Mouse (Mus musculus): ENCODE results near the gene Mecom. TPM values are rescaled to one million over a fixed set of nuclear protein-coding genes. Genes with fewer than 3 reads are reported as not detected.
A peak's percentile ranks its signal among the peaks of the same experiment; 100 is the strongest.

The Mecom gene
- total RNA-seq, 1 experiment = 2.3 TPM

- no peaks in the 10 kb centered on the region for H3K9me3 ChIP-seq (ENCODE audit: control insufficient read depth, insufficient read depth, low read depth, low read length)
- no peak overlapping the region for H3K27ac ChIP-seq (ENCODE audit: insufficient read depth, low read depth, low read length, poor library complexity, severe bottlenecking)
- no peaks in the 10 kb centered on the region; a peak in 1 of 4 replicates for H3K4me1 ChIP-seq (ENCODE audit: control insufficient read depth in 2 of 2, insufficient read depth in 2 of 2, low read length in 2 of 2, poor library complexity in 1 of 2)
These were observed 40.1 kb downstream of the Mecom start for GRCm38 (mm10) chr3:30507576-30508295.

GRCm38 (mm10) chr3:30507028-30507575, 40.7 kb downstream of the Mecom start:
- DNase-seq (ENCODE audit: low read depth, low spot score) = no peak
- TF ChIP-seq HCFC1 (IDR thresholded peaks at IDR 0.05; ENCODE audit: borderline replicate concordance, insufficient read depth, low read length) (no peak), ZC3H11A (IDR thresholded peaks at IDR 0.05; ENCODE audit: borderline replicate concordance, low read depth, low read length) (no peak)
- no peaks in the 10 kb centered on the region; a peak in 1 of 4 replicates for H3K4me1 ChIP-seq (ENCODE audit: control insufficient read depth in 2 of 2, insufficient read depth in 2 of 2, low read length in 2 of 2, poor library complexity in 1 of 2)
- peak overlapping the region; percentile 70 to 85; a peak in 3 of 4 replicates for H3K4me3 ChIP-seq (ENCODE audit: insufficient read depth in 1 of 2, low read depth in 1 of 2, low read length in 2 of 2, poor library complexity in 1 of 2, severe bottlenecking in 1 of 2)
- in situ Hi-C loops (cut with MboI; ENCODE audit: low sequenced_read_pairs in 2 of 2, unreplicated experiment in 2 of 2) = loop anchor here (10.0 to 25.0 kb wide), 2 partner anchors 492 to 495 kb away; no protein-coding TSS in a partner anchor
- no peak overlapping the region for H3K27ac ChIP-seq (ENCODE audit: insufficient read depth, low read depth, low read length, poor library complexity, severe bottlenecking)
- H3K9ac ChIP-seq (ENCODE audit: insufficient read depth, low read depth, low read length, poor library complexity, severe bottlenecking) = no peak overlapping the region
- no peaks in the 10 kb centered on the region for H3K36me3 ChIP-seq (ENCODE audit: control insufficient read depth, insufficient read depth, low read length, poor library complexity, severe bottlenecking)
- no peaks in the 10 kb centered on the region for H3K9me3 ChIP-seq (ENCODE audit: control insufficient read depth, insufficient read depth, low read depth, low read length)

More at GRCm38 (mm10) chr3:30507576-30508295, 40.1 kb downstream of the Mecom start:
- H3K4me3 ChIP-seq (ENCODE audit: insufficient read depth in 1 of 2, low read depth in 1 of 2, low read length in 2 of 2, poor library complexity in 1 of 2, severe bottlenecking in 1 of 2) = peak overlapping the region; percentile 70 to 85
- H3K9ac ChIP-seq (ENCODE audit: insufficient read depth, low read depth, low read length, poor library complexity, severe bottlenecking) = peak overlapping the region; percentile 53; the same call in 1 of the 2 replicates
- no peaks in the 10 kb centered on the region for H3K36me3 ChIP-seq (ENCODE audit: control insufficient read depth, insufficient read depth, low read length, poor library complexity, severe bottlenecking)
- TF ChIP-seq ZNF384 (IDR thresholded peaks at IDR 0.05; ENCODE audit: low read depth, low read length) (no peak), HCFC1 (IDR thresholded peaks at IDR 0.05; ENCODE audit: borderline replicate concordance, insufficient read depth, low read length) (no peak), MAFK (IDR thresholded peaks at IDR 0.05; ENCODE audit: insufficient read depth, low read depth, low read length) (no peak), CHD2 (IDR thresholded peaks at IDR 0.05; ENCODE audit: low read depth, low read length) (no peak), ZC3H11A (IDR thresholded peaks at IDR 0.05; ENCODE audit: borderline replicate concordance, low read depth, low read length) (no peak)
- no peak for DNase-seq (ENCODE audit: low read depth, low spot score)
- in situ Hi-C loops (cut with MboI; ENCODE audit: low sequenced_read_pairs in 2 of 2, unreplicated experiment in 2 of 2) = loop anchor here (10.0 to 25.0 kb wide), 2 partner anchors 493 to 495 kb away; no protein-coding TSS in a partner anchor

GRCm38 (mm10) chr3:30506329-30507027, 41.3 kb downstream of the Mecom start:
- H3K4me3 ChIP-seq (ENCODE audit: insufficient read depth in 1 of 2, low read depth in 1 of 2, low read length in 2 of 2, poor library complexity in 1 of 2, severe bottlenecking in 1 of 2) = peak overlapping the region in 1 of 2 experiments; percentile 4; a peak in 1 of 4 replicates
- TF ChIP-seq CHD2 (IDR thresholded peaks at IDR 0.05; ENCODE audit: low read depth, low read length) (no peak), ZC3H11A (IDR thresholded peaks at IDR 0.05; ENCODE audit: borderline replicate concordance, low read depth, low read length) (no peak), ZNF384 (IDR thresholded peaks at IDR 0.05; ENCODE audit: low read depth, low read length) (no peak), HCFC1 (IDR thresholded peaks at IDR 0.05; ENCODE audit: borderline replicate concordance, insufficient read depth, low read length) (no peak), MAFK (IDR thresholded peaks at IDR 0.05; ENCODE audit: insufficient read depth, low read depth, low read length) (no peak)
- in situ Hi-C loops (cut with MboI; ENCODE audit: low sequenced_read_pairs in 2 of 2, unreplicated experiment in 2 of 2) = loop anchor here (10.0 to 25.0 kb wide), 2 partner anchors 492 to 494 kb away; no protein-coding TSS in a partner anchor
- no peak for DNase-seq (ENCODE audit: low read depth, low spot score)
- H3K27ac ChIP-seq (ENCODE audit: insufficient read depth, low read depth, low read length, poor library complexity, severe bottlenecking) = no peak overlapping the region
- H3K9me3 ChIP-seq (ENCODE audit: control insufficient read depth, insufficient read depth, low read depth, low read length) = no peaks in the 10 kb centered on the region
- no peak overlapping the region for H3K9ac ChIP-seq (ENCODE audit: insufficient read depth, low read depth, low read length, poor library complexity, severe bottlenecking)
- no peaks in the 10 kb centered on the region; a peak in 1 of 4 replicates for H3K4me1 ChIP-seq (ENCODE audit: control insufficient read depth in 2 of 2, insufficient read depth in 2 of 2, low read length in 2 of 2, poor library complexity in 1 of 2)
- no peaks in the 10 kb centered on the region for H3K36me3 ChIP-seq (ENCODE audit: control insufficient read depth, insufficient read depth, low read length, poor library complexity, severe bottlenecking)

GRCm38 (mm10) chr3:30505741-30506251, 42.0 kb downstream of the Mecom start:
- no peaks in the 10 kb centered on the region; a peak in 1 of 4 replicates for H3K4me1 ChIP-seq (ENCODE audit: control insufficient read depth in 2 of 2, insufficient read depth in 2 of 2, low read length in 2 of 2, poor library complexity in 1 of 2)
- no peak overlapping the region for H3K27ac ChIP-seq (ENCODE audit: insufficient read depth, low read depth, low read length, poor library complexity, severe bottlenecking)
- H3K4me3 ChIP-seq (ENCODE audit: insufficient read depth in 1 of 2, low read depth in 1 of 2, low read length in 2 of 2, poor library complexity in 1 of 2, severe bottlenecking in 1 of 2) = no peak overlapping the region
- DNase-seq (ENCODE audit: low read depth, low spot score) = no peak
- H3K36me3 ChIP-seq (ENCODE audit: control insufficient read depth, insufficient read depth, low read length, poor library complexity, severe bottlenecking) = no peaks in the 10 kb centered on the region
- H3K9me3 ChIP-seq (ENCODE audit: control insufficient read depth, insufficient read depth, low read depth, low read length) = no peaks in the 10 kb centered on the region
- in situ Hi-C loops (cut with MboI; ENCODE audit: low sequenced_read_pairs in 2 of 2, unreplicated experiment in 2 of 2) = loop anchor here (10.0 to 25.0 kb wide), 2 partner anchors 491 to 493 kb away; no protein-coding TSS in a partner anchor
- no peak for TF ChIP-seq MAFK (IDR thresholded peaks at IDR 0.05; ENCODE audit: insufficient read depth, low read depth, low read length)
- no peak for TF ChIP-seq ZC3H11A (IDR thresholded peaks at IDR 0.05; ENCODE audit: borderline replicate concordance, low read depth, low read length)
- no peak for TF ChIP-seq HCFC1 (IDR thresholded peaks at IDR 0.05; ENCODE audit: borderline replicate concordance, insufficient read depth, low read length)
- no peak for TF ChIP-seq ZNF384 (IDR thresholded peaks at IDR 0.05; ENCODE audit: low read depth, low read length)
- no peak for TF ChIP-seq CHD2 (IDR thresholded peaks at IDR 0.05; ENCODE audit: low read depth, low read length)
- H3K9ac ChIP-seq (ENCODE audit: insufficient read depth, low read depth, low read length, poor library complexity, severe bottlenecking) = no peak overlapping the region
